Mouse (Mus musculus): ENCODE measurements around the gene Cpm.
A peak's percentile ranks its signal among the peaks of the same experiment; 100 is the strongest.

Gene Cpm

GRCm38 (mm10) chr10:117647964-117648472, 18.7 kb downstream of the Cpm start:
- DNase-seq (ENCODE audit: low spot score in 2 of 2), result no peak

GRCm38 (mm10) chr10:117648643-117649042, 19.3 kb downstream of the Cpm start:
- no peak for DNase-seq (ENCODE audit: low spot score in 2 of 2)

GRCm38 (mm10) chr10:117649292-117650041, 20.2 kb downstream of the Cpm start:
- no peak for DNase-seq (ENCODE audit: low spot score in 2 of 2)

GRCm38 (mm10) chr10:117650042-117650655, 20.8 kb downstream of the Cpm start:
- no peak for DNase-seq (ENCODE audit: low spot score in 2 of 2)

- DNase-seq (ENCODE audit: low spot score in 2 of 2), result no peak
These were observed 21.4 kb downstream of the Cpm start for GRCm38 (mm10) chr10:117650725-117651124.

- DNase-seq (ENCODE audit: low spot score in 2 of 2), result peak; percentile 55 to 68
These were observed 22.5 kb downstream of the Cpm start for GRCm38 (mm10) chr10:117651587-117652377.

- no peak for DNase-seq (ENCODE audit: low spot score in 2 of 2)
These were observed 23.1 kb downstream of the Cpm start for GRCm38 (mm10) chr10:117652378-117652774.

- DNase-seq (ENCODE audit: low spot score in 2 of 2), result no peak
These were observed 23.9 kb downstream of the Cpm start for GRCm38 (mm10) chr10:117652930-117653778.

- DNase-seq (ENCODE audit: low spot score in 2 of 2), result no peak
These were observed 24.5 kb downstream of the Cpm start for GRCm38 (mm10) chr10:117653779-117654173.

- DNase-seq (ENCODE audit: low spot score in 2 of 2), result no peak
These were observed 25.4 kb downstream of the Cpm start for GRCm38 (mm10) chr10:117654576-117655123.

- no peak for DNase-seq (ENCODE audit: low spot score in 2 of 2)
These were observed 26.2 kb downstream of the Cpm start for GRCm38 (mm10) chr10:117655460-117655859.

GRCm38 (mm10) chr10:117655908-117656661, 26.8 kb downstream of the Cpm start:
- DNase-seq (ENCODE audit: low spot score in 2 of 2), result no peak

- no peak for DNase-seq (ENCODE audit: low spot score in 2 of 2)
These were observed 27.3 kb downstream of the Cpm start for GRCm38 (mm10) chr10:117656662-117656962.

- no peak for DNase-seq (ENCODE audit: low spot score in 2 of 2)
These were observed 27.8 kb downstream of the Cpm start for GRCm38 (mm10) chr10:117656985-117657658.

- no peak for DNase-seq (ENCODE audit: low spot score in 2 of 2)
These were observed 28.5 kb downstream of the Cpm start for GRCm38 (mm10) chr10:117657659-117658306.

- DNase-seq (ENCODE audit: low spot score in 2 of 2), result no peak
These were observed 29.5 kb downstream of the Cpm start for GRCm38 (mm10) chr10:117658522-117659429.

GRCm38 (mm10) chr10:117659430-117659813, 30.1 kb downstream of the Cpm start:
- DNase-seq (ENCODE audit: low spot score in 2 of 2), result no peak

- no peak for DNase-seq (ENCODE audit: low spot score in 2 of 2)
These were observed 30.5 kb downstream of the Cpm start for GRCm38 (mm10) chr10:117659819-117660218.

Data from right cerebral cortex, postnatal 10 days (tissue).